Mouse (Mus musculus) lung, adult 2 months (tissue): ENCODE measurements around the gene Arfip1.

Source experiments
- CTCF ChIP-seq: fragments of 200-500 bp; IDR thresholded peaks from 2 replicates; pipeline ENCODE4 v1.5.1; 2011; ENCODE audit warnings: mild to moderate bottlenecking, low read length, control low read depth; ENCODE audit not compliant: insufficient read depth
- POLR2A ChIP-seq: fragments of 200-500 bp; IDR thresholded peaks from 2 replicates; pipeline ENCODE4 v1.6.1; 2011; ENCODE audit warnings: low read depth, mild to moderate bottlenecking, control low read depth, low read length, borderline replicate concordance; ENCODE audit errors: extremely low read depth

- no peak for TF ChIP-seq POLR2A
- no peak for TF ChIP-seq CTCF
These were observed 89.8 kb downstream of the Arfip1 start for GRCm38 (mm10) chr3:84492657-84493056.
